Comparison of ENCODE assay signal across 8 mouse cellular contexts in genomic region chrX:106015571-106016322, GRCm38 (mm10). TPM values are rescaled to one million over a fixed set of nuclear protein-coding genes. Genes with fewer than 3 reads are reported as not detected.
DNase-seq lines count a peak whose midpoint lies in the region; ATAC-seq lines count a peak whose summit lies in the region.

Gene Cox7b (plus strand): TSS chrX:106015700.

- H3K9me3 ChIP-seq in intestine, embryonic 14.5 days (ENCODE audit: control insufficient read depth, low read length) = no peaks in the 10 kb centered on the region

- peak within 1 kb of the TSS; percentile 55 for H3K4me2 ChIP-seq in intestine, embryonic 14.5 days (ENCODE audit: low read length)

- intact Hi-C loops in gastrocnemius, postnatal 36 days (cut with DNase I) = no loop called here
- intact Hi-C loops in left cerebral cortex, postnatal 10 days (cut with DNase I) = loop anchor here (10.0 kb wide), 1 partner anchor 891 kb away; the partner anchor contains the start of gene Magee1

- peak within 1 kb of the TSS; percentile 59 for H3K4me3 ChIP-seq in intestine, embryonic 14.5 days (ENCODE audit: low read depth, low read length)

- H3K36me3 ChIP-seq in intestine, embryonic 14.5 days (ENCODE audit: control insufficient read depth, insufficient read depth, low read length) = peaks cover 3% of the 10 kb centered on the region; the same call in 1 of the 2 replicates

- H3K27ac ChIP-seq in intestine, embryonic 14.5 days (ENCODE audit: low read depth) = peak within 1 kb of the TSS; percentile 55

- peak; percentile 34; the same call in 1 of the 2 replicates for ATAC-seq in intestine, embryonic 14.5 days (replicated peaks; ENCODE audit: low FRiP score, low TSS enrichment, low read depth)
- ATAC-seq in megakaryocyte progenitor cell, adult 5-6 weeks (replicated peaks; ENCODE audit: poor library complexity) = peak; percentile 65

- peak; percentile 82 for DNase-seq in adrenal gland, postnatal 14 days
- peak; percentile 80 for DNase-seq in embryo, embryonic 9.5 days (ENCODE audit: extremely low spot score)
- DNase-seq in gastrocnemius, postnatal 36 days = peak; percentile 42 to 69
- DNase-seq in intestine, embryonic 14.5 days (ENCODE audit: low spot score) = peak; percentile 86
- peak; percentile 73 to 80 for DNase-seq in left cerebral cortex, postnatal 10 days (ENCODE audit: extremely low spot score in 1 of 2, low spot score in 2 of 2)
- peak; percentile 55 for DNase-seq in right cerebral cortex, postnatal 14 days
- peak; percentile 77 for DNase-seq in yolk sac, embryonic 10.5 days (ENCODE audit: low spot score)

- no peaks in the 10 kb centered on the region; the same call in 1 of the 2 replicates for H3K4me1 ChIP-seq in intestine, embryonic 14.5 days (replicated peaks; ENCODE audit: control insufficient read depth, insufficient read depth, low read length)

- no peaks in the 10 kb centered on the region for H3K27me3 ChIP-seq in intestine, embryonic 14.5 days (replicated peaks; ENCODE audit: control insufficient read depth, insufficient read depth, low read length)

- WGBS in intestine, embryonic 14.5 days = 9% methylated on average over 26 of the region's 26 CpGs

- H3K9ac ChIP-seq in intestine, embryonic 14.5 days (ENCODE audit: low read length) = peak within 1 kb of the TSS; percentile 63

RNA-seq across cellular contexts. Expression of gene Cox7b, which starts in this region (rescaled TPM):
- total RNA-seq in adrenal gland, postnatal 14 days (2021) = 824 and 885 TPM in 2 replicates
- total RNA-seq in gastrocnemius, postnatal 36 days (2021) = 100 to 1,000 TPM; 826 to 910 TPM
- polyA plus RNA-seq in intestine, embryonic 14.5 days (2014; fragmentation: Nextera tagmentation; extraction: Ambion mirVana) = 440 and 472 TPM in 2 replicates
- total RNA-seq in left cerebral cortex, postnatal 10 days (2021) = 100 to 1,000 TPM; 354 to 375 TPM
- total RNA-seq in megakaryocyte progenitor cell, adult 5-6 weeks (2015) = 356 and 368 TPM in 2 replicates
- total RNA-seq in megakaryocyte progenitor cell, adult 5-6 weeks (2017) = 459 and 491 TPM in 2 replicates

Comparison
In these comparisons a context has a peak if more than half of its experiments do, and no peak if none do; other contexts are left out.
1. Peak in every context shown above with its lines: DNase-seq, ATAC-seq, H3K4me3 ChIP-seq and H3K27ac ChIP-seq.